Mouse (Mus musculus) cerebellum, adult 2 months (tissue): ENCODE data around the gene Rasgrf2. TPM values are rescaled to one million over a fixed set of nuclear protein-coding genes. Genes with fewer than 3 reads are reported as not detected.

Experiments
- DNase-seq, 2 experiments: peaks; one replicate each; pipeline ENCODE4 v3.0.0; 2021
- H3K27ac ChIP-seq: fragments of 200-500 bp; 2 replicates; pipeline ENCODE4 v1.5.1; 2012; ENCODE audit warnings: low read length, control low read depth, inconsistent platforms; ENCODE audit not compliant: insufficient read depth
- H3K27me3 ChIP-seq: fragments of 200-500 bp; 2 replicates; pipeline ENCODE4 v1.6.1; 2012; ENCODE audit warnings: inconsistent platforms, mild to moderate bottlenecking, low read length, moderate library complexity; ENCODE audit not compliant: control insufficient read depth, insufficient read depth
- H3K4me1 ChIP-seq: fragments of 200-500 bp; 2 replicates; pipeline ENCODE4 v1.6.1; 2011; ENCODE audit warnings: low read length; ENCODE audit not compliant: control insufficient read depth, insufficient read depth
- H3K4me3 ChIP-seq: fragments of 200-500 bp; replicated peaks from 2 replicates; pipeline ENCODE3; 2011; ENCODE audit warnings: mild to moderate bottlenecking, low read depth, low read length, control low read depth; ENCODE audit not compliant: insufficient read depth
- CTCF ChIP-seq: fragments of 200-500 bp; IDR thresholded peaks from 2 replicates; pipeline ENCODE4 v1.5.1; 2011; ENCODE audit warnings: low read depth, mild to moderate bottlenecking, control low read depth, low read length, moderate library complexity, borderline replicate concordance; ENCODE audit not compliant: insufficient read depth
- POLR2A ChIP-seq: fragments of 200-500 bp; IDR thresholded peaks from 2 replicates; pipeline ENCODE4 v1.6.1; 2011; ENCODE audit warnings: low read length, control low read depth, borderline replicate concordance; ENCODE audit not compliant: insufficient read depth
- WGBS: fragments of 180-500 bp; shearing (Covaris S2); methylation state at CpG from one replicate; pipeline ENCODE4 v1.1.7; 2018; 5-methylcytosine and 5-hydroxymethylcytosine counted together
- polyA plus RNA-seq: library from polyadenylated mRNA; depleted of rRNA; stranded (reverse); fragments of >200 nt; gene quantifications from 2 replicates; pipeline ENCODE4 v1.2.3, GENCODE M21; 2012

Rasgrf2 gene
- polyA plus RNA-seq, 1 experiment, result 19.7 TPM

DNA sequence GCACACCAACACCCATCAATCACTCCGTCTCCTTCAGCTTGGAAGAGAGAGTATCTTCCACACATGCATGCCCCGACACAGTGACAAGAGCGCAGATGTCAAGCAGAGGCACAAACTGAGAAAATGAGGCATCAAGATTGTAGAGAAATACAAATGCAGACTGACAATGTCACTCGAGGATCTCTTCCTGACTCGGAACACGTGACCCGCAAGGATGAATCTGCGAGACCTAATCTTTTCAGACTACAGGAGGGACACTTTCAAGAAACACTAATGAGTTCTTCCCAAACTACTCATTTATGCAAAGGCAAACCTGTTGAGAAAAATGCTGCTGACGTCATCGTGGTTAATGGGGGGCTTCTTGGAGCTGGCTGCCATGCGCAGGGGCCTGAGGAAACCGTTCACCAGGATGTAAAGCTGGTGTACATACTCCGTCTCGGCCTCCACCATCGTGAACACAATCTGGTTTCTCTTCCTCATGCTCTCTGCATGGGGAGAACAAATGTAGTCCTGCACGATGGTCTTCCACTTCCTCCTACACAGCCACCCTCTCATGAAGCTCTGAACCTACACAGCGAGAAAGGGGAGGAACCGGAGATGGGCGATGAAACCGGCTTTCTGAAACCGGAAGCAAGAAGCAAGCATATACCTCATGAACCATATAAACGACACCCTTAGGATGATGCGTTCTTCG lies 100.9 kb downstream of the Rasgrf2 start:
- no peak for DNase-seq
- no peaks in the 10 kb centered on the region for H3K4me1 ChIP-seq
- no peaks in the 10 kb centered on the region for H3K27me3 ChIP-seq
- WGBS, result 93% methylated on average over 24 of the region's 24 CpGs
- no peak overlapping the region for H3K4me3 ChIP-seq
- no peak overlapping the region for H3K27ac ChIP-seq
- TF ChIP-seq CTCF, result no peak
- TF ChIP-seq POLR2A, result no peak

- Histone ChIP-seq H3K27ac (no peak overlapping the region), H3K27me3 (no peaks in the 10 kb centered on the region), H3K4me1 (no peaks in the 10 kb centered on the region), H3K4me3 (no peak overlapping the region)
- no peak for DNase-seq
- TF ChIP-seq CTCF (no peak), POLR2A (no peak)
- WGBS, result 86% methylated on average over 3 of the region's 3 CpGs
Measured at GRCm38 (mm10) chr13:92029666-92030065, 101.8 kb downstream of the Rasgrf2 start.

DNA sequence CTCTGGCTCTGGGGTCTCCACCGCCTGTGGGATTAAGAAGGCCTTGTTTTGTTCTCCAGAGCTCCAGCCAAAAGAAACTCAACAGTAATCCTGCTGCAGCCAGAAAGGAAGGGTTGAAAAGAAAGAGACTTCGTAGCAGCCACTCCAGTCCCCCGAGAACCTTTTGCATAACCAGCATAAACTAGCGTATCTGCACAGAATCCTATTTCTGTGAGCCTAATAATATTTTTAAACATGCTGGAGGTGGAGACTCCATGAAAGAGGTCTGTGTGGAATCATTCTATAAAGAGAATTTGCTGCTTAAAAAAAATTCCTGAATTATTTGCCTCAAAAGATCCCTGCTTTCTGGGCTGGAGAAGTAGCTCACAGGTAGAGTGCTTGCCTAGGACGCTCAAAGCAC lies 103.5 kb downstream of the Rasgrf2 start:
- WGBS, result 86% methylated on average over 5 of the region's 5 CpGs
- no peak for DNase-seq
- H3K27ac ChIP-seq, result no peak overlapping the region
- no peaks in the 10 kb centered on the region for H3K27me3 ChIP-seq
- TF ChIP-seq POLR2A (no peak), CTCF (no peak)
- no peaks in the 10 kb centered on the region for H3K4me1 ChIP-seq
- no peak overlapping the region for H3K4me3 ChIP-seq

DNA sequence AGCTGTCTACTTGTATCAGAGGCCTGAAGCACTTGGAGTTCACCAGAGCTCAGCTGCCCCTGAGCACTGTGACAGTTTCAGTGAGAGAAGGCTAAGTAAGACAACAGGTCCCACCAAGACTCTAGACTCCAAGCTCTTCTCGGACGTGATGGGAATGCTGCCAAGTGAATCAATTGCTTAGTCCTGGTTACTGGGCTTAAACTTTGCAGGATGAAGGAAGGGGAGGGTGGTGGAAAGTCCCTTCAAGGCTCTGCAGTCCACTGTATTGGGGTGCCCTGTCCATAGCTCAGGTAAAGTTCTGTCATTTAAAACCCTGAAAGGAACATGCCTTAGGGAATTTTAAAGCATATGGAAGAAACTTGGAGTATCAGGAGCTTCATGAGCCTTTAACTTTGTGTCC lies 104.8 kb downstream of the Rasgrf2 start:
- no peak overlapping the region for H3K27ac ChIP-seq
- no peaks in the 10 kb centered on the region for H3K27me3 ChIP-seq
- TF ChIP-seq POLR2A (no peak), CTCF (no peak)
- H3K4me1 ChIP-seq, result no peaks in the 10 kb centered on the region
- no peak overlapping the region for H3K4me3 ChIP-seq
- WGBS, result 37% methylated on average over 2 of the region's 2 CpGs
- DNase-seq, result no peak

- no peak overlapping the region for H3K27ac ChIP-seq
- WGBS, result 94% methylated on average over 3 of the region's 3 CpGs
- H3K4me1 ChIP-seq, result no peaks in the 10 kb centered on the region
- H3K4me3 ChIP-seq, result no peak overlapping the region
- TF ChIP-seq POLR2A (no peak), CTCF (no peak)
- H3K27me3 ChIP-seq, result no peaks in the 10 kb centered on the region
- no peak for DNase-seq
Measured at GRCm38 (mm10) chr13:92025124-92025523, 106.3 kb downstream of the Rasgrf2 start.

GRCm38 (mm10) chr13:92022202-92022601 lies 109.3 kb downstream of the Rasgrf2 start:
- 92% methylated on average over 10 of the region's 10 CpGs for WGBS
- no peaks in the 10 kb centered on the region for H3K27me3 ChIP-seq
- no peaks in the 10 kb centered on the region for H3K4me1 ChIP-seq
- TF ChIP-seq POLR2A, result no peak
- TF ChIP-seq CTCF, result no peak
- no peak for DNase-seq
- H3K4me3 ChIP-seq, result no peak overlapping the region
- no peak overlapping the region for H3K27ac ChIP-seq

GRCm38 (mm10) chr13:91996929-91997328 lies 134.5 kb downstream of the Rasgrf2 start:
- no peak for TF ChIP-seq POLR2A
- TF ChIP-seq CTCF, result no peak
- H3K4me3 ChIP-seq, result no peak overlapping the region
- no peaks in the 10 kb centered on the region for H3K27me3 ChIP-seq
- H3K27ac ChIP-seq, result no peak overlapping the region
- no peak for DNase-seq
- H3K4me1 ChIP-seq, result no peaks in the 10 kb centered on the region
- WGBS, result 89% methylated on average over 3 of the region's 3 CpGs

- no peak for DNase-seq
- TF ChIP-seq POLR2A, result no peak
- TF ChIP-seq CTCF, result no peak
- Histone ChIP-seq H3K4me3 (no peak overlapping the region), H3K27ac (no peak overlapping the region), H3K4me1 (no peaks in the 10 kb centered on the region), H3K27me3 (no peaks in the 10 kb centered on the region)
- WGBS, result 75% methylated on average over 2 of the region's 2 CpGs
Measured at GRCm38 (mm10) chr13:91991412-91991811, 140.0 kb downstream of the Rasgrf2 start.
